Mouse (Mus musculus): ENCODE data around the gene Mmrn2.

Mmrn2 gene

DNA sequence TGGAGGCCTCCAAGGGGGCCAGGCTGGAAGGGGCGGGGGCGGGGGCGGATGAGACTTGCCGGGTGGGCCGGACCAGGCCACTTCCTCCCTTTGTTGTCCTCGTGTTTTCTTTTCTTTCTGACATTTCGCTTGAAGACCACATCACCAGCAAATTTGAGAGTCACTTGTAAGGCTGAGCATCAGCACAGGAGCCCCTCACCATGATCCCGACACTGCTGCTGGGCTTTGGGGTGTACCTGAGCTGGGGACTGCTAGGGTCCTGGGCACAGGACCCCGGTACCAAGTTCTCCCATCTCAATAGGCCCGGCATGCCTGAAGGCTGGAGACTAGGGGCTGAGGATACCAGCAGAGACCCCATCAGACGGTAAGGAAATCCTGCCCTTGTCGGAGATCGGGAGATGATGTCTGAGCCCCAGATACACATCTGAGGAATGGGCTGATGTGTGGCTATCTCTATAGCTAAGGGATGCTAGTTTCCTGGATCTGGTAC is at the start of gene Mmrn2:
Gene Mmrn2 (plus strand): TSS at position 51 of the 490 bp plus-strand sequence.
- no peak for DNase-seq (ENCODE audit: low spot score)

DNA sequence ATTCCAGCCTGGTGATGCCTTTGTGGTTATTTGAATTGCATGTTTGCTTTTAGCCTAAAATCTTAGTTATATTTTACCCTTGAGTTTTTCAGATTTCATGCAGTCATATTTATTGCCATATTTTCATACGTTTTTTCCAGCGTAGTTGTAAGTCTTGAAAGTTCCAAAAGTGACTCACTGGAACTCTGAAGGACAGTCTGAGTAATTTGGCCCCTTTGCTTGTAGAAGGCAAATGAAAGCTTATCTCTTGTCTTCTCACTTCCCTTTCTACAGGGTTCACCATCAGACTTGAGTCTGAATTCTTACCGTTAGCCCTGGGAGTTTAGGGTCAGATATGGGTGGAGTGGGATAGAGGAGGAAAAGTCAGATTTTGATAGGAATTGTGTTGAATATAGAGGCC is 48.7 kb upstream of the Mmrn2 start:
- DNase-seq (ENCODE audit: low spot score) = no peak

DNA sequence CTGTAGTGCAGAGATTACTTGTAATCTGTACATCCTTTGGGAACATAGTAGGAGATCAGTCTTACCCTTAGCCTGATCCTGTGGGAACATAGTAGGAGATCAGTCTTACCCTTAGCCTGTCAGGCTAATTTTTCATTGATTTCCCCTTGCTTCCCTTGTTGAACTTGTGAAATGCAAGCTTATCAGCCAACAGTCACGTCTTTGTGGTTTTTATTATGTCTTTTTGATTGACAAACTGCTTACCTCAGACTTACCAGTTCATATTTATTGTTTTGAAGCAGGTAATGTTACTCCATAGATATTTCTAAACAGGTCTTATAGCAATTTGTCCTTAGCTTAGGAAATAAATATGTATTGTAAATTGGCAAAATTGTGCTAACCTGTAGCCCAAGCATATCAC is 47.6 kb upstream of the Mmrn2 start:
- DNase-seq (ENCODE audit: low spot score) = no peak

DNA sequence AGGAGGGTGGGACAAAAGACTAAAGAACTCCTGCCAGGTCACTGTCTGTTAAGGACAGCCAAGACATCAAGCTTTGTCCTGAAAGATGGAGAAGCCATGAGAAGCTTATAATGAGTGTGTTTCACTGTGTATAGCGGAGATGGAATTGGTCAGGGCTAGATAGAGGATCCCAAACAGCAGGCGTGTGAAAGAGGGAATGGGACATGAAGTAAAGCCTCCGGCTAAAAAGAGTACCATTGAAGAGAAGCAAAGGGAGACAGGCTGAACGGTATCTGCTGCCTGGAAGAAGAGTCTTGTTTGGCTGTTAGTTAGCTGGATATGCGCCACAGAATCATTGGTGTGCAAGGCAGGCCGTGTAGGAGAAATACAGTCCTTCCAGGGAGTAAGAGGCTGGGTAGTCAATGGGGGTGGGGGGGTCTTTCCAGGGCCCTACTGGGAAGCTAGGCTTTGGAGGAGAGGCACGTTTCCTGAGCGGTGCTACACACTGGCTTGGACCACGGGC is 44.6 kb upstream of the Mmrn2 start:
- DNase-seq (ENCODE audit: low spot score) = no peak

DNA sequence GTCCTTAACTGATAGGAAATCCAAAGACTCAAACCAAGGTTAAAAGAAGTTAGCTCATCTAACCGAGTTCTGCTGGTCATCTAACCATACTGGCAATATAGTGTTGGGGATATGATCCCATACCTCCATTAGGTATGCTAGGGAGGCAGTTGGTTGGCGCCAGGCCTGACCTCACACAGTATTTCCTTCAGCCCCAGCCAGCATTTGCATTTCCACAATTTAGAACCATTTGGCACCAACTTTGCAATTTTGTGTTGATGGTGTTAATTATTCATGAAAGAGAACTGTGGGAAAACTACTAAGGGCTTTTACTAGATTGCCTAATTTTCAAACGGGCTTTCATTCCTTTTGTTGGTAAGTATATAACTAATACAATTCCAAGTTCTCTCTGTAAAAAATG is 43.4 kb upstream of the Mmrn2 start:
- DNase-seq (ENCODE audit: low spot score) = no peak

DNA sequence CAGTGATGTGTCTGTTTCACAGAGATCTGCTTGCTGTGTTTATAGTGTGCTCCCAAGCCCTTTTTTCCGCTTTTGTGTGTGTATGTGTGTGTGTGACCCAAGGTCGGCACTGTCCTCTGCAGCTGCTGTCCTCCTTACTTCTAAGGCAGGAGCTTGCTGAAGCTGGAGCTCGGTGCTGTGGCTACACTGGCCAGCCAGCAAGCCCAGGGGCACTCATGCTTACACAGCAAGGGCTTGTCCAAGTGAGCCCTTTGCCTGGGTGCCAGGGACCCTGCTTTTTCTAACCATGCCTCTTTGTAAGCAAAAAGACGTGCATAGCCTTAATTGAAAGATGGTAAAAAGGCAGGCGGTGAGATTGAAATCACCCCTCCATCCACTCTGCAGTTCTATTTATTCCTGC is 42.8 kb upstream of the Mmrn2 start:
- DNase-seq (ENCODE audit: low spot score) = no peak

DNA sequence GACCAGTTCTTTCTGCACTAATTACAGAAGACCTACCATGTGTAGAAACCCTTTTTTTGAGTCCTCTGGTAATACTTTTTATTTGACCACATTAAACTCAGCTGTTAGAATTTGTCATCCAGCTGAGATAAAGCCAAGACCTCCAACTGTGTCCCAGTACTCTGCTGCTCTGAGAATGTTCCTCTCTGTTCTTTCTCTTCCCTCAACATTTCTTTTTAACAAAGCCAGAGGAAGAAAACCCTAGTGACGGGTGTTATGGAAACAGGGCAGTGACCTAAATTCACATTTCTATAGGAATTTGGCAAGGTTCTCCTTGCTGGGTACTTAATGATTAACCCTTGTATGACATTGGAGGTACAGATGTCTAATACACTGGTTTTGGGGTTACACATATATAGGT is 35.8 kb upstream of the Mmrn2 start:
- DNase-seq (ENCODE audit: low spot score) = no peak

DNA sequence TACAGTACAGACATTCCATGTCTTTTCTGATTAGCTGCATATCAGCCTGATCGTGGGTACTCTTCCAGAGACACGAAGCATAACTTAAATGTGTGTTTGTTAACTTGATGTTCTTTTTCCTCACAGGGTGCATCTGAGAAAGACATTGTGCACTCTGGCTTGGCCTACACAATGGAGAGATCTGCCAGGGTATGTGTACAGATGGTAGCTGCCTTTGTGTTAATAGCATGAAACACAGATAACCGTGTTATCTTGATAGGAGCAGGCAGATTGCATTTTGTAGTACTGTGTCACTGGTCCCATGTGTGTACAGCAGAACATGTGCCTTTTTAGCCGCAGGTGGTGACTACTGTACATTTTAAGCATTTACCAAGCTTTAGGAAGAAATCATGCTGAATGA is 33.3 kb upstream of the Mmrn2 start:
- no peak for DNase-seq (ENCODE audit: low spot score)

DNA sequence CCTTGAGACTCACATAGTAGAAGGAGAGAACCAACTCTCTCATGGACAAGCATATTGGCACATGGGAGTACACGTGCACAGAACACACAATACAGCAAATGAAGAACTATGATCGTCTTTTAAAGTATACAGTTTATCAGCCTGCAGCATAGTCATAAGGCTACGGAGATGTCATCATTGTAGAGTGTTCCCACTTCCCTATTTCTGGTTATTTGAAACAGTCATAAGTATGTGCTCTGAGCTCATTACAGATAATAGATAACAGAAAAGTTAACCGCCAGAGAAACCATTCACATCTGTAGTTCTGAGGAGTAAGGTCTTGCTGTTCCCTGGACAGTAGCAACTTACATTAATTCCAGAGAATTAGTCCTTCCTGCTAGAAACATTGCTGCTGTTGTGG is 32.2 kb upstream of the Mmrn2 start:
- DNase-seq (ENCODE audit: low spot score) = no peak

DNA sequence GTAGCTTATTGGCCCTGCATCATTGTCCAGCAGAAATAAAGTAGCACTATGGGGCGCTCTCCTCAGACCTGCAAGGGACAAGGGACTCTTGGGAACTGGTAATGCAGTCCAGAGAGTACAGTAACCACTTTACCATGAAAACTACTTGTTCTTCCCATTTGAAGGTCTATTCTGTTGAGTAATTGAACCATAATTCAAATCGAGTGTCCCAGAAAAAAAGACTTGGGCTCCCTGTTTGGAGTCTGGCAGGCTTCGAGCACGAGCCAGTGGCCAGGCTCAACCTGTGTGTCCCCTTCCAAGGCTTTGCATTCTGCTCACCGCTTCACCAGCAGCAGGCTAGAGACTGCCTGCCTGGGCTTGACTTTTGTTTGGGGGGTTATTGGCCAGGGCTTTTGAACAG is 30.9 kb upstream of the Mmrn2 start:
- DNase-seq (ENCODE audit: low spot score) = no peak

DNA sequence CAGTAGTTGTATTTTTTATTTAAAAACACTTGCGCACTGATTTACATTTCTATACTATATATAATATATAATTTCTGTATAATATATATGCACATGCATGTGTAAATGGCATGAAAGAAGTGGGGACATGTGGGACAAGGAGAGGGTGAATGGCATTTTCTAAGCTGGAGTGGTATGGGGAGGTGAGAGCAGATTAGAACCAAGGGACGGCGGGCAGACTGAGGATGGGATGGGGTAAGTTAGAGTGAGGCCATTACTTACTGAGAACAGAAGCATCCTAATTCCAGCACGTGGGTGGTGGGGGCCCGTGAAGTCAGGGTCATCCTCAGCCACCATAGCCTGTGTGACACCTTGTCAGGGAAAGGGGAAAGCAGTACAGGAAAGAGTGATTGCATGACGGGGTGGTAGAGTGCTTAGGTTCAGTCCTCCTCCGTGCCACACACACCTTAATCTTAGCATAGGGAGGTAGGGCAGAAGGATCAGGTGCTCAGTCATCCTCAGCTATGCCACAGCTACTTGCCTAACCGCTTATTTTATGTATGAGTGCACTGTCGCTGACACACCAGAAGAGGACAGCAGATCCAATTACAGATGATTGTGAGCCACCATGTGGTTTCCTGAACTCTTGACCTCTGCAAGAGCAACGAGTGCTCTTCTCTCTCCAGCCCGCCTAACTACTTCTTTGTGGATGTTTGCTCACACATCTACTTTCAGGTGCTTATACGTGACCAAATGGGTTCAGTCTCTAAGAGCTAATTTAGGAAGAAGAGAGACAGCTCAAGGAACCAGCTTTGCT is 29.3 kb upstream of the Mmrn2 start:
- no peak for DNase-seq (ENCODE audit: low spot score)

DNA sequence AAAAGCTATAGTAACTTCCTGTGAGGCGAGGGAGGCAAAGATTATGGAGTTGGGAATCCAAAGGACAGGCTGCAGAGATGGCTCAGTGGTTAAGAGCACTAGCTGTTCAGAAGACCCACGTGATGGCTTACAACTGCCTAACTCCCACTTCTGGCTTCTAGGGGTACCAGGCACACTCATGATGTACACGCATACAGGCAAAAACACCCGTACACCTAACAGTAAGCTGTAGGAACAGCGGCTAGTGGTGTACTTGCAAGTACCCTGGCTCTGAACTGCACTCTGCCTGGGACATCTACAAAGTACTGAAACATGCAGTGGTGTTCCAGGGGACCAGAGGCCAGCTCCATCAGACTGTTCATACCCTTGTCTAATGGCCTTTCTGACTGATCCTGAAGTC is 28.2 kb upstream of the Mmrn2 start:
- DNase-seq (ENCODE audit: low spot score) = no peak

DNA sequence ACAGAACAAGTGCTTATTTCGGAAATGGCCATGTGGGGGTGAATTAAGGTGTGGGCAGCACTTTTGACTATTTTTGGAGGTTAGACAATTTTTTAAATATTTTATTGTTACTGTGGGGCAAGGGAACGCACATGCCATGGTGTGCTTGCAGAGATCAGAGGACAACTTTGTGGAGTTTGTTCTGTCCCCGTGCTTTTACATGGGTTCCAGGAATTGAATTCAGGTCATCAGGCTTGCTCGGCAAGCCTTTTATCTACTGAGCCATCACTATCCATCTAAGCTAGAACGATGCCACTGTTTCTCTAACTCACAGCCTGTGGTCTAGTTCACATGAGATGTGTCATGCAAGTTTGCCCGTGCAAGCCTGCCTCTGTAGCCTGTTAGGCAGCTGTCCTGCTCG is 27.0 kb upstream of the Mmrn2 start:
- DNase-seq (ENCODE audit: low spot score) = no peak

DNA sequence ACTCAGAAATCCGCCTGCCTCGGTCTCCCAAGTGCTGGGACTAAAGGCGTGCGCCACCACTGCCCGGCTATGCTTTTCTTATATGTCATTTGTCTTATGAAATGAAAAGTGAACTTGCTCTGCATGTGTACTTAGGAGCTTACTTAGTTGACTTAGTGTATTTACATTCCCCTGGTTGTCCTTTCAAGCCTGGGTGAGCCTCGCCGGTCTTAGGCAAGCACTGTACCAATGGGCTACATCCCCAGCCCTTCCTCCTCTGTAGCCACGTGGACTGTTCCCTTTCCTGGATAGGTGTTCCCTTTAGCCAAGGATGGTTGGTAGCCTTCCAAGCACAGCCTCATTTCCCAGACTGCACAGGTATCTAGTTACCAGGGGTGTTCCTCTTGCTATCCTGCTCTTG is 26.3 kb upstream of the Mmrn2 start:
- no peak for DNase-seq (ENCODE audit: low spot score)

DNA sequence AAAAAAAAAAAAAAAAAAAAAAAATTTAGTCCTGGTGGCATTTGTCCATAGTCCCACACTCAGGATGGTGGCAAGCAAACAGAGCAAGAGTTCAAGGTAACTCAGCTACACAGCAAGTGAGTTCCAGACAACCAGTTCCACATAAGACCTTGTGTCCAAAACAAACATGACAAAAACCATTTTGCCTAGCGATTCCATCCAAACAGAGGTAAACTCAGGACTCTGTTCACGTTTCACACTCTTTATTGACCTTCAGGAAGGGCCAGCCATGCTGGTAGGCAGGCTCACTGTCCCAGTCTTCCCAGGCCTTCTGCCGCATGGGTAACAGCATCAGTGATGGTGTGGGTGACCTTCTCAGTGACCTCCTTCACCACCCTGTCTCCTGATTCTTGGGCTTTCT is 23.6 kb upstream of the Mmrn2 start:
- DNase-seq (ENCODE audit: low spot score) = no peak

DNA sequence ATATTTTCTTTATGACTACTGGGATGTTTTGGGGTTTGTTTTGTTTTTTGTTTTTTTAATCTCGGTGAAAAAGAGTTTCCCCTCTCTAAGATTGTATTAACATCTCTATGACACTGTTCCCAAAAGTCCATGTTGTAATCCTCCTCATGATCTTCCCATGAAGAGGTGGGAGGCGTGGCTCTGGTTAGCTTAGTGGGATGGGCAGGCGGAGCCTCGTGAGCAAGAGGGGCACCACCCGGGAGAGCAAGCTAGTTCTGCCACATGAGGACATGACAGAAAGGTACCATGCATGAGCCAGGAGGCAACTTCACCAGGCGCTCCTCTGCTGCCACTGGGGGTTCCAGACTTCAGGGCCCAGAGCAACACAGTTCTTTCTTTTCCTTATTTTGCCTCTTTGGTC is 22.7 kb upstream of the Mmrn2 start:
- no peak for DNase-seq (ENCODE audit: low spot score)

DNA sequence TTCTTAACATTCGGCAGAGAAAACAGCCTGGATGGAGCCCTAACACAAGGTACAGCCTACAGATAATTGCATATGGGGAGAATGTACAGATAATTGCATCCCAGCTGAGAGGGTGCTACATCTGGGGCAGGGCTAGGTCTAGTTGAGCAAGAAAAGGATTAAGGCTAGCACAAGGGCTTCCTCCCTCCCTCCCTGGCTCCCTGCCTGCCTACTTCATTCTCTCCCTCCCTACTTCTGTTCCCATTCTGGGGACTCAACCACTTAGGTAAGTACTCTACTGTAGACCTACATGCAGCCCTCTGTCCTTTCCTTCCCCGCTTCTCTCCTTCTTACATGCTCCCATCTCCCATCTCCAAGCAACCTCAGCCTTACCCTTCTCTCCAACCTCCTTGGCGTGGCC is 21.9 kb upstream of the Mmrn2 start:
- DNase-seq (ENCODE audit: low spot score) = no peak

DNA sequence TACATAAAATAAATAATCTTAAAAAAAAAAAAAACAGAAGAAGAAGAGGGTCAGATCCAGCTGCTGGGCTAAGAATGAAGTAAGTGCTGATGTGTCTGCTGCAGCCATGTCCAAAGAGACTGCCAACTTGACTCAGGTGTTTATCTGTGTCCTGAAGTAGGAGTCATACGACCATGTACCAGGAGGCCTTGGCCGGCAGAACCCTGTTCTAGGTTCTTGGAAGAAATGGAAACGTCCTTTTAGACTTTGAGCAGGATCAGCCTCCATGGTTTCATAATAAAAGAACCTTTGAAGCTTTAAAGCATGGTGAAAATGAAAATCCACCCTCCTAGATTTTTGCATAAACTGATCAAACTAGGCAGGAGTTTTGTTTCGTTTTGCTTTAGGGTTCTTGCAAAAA is 20.8 kb upstream of the Mmrn2 start:
- no peak for DNase-seq (ENCODE audit: low spot score)

DNA sequence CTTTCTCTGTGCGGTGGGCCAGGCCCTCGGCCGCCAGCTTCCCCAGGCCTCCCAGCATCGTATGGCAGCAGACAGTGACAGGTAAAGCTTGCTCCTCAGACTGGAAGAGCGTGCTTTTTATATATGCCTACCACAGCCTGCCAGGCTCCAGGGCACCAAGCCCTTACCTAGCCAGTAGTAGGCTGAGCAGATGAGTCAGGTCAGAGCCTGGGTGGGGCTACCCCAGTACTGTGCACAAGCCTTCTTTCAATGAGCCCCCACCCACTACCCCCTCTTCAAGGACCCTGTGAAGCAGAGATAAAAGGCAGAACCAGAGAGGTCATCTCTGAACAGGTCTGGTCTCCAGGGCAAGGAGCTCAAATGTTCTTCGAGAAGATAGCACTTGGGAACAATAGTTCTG is 20.0 kb upstream of the Mmrn2 start, which contains the start of gene Fam25c:
Gene Fam25c (minus strand): TSS at position 133 of the 400 bp plus-strand sequence.
- no peak for DNase-seq (ENCODE audit: low spot score)

DNA sequence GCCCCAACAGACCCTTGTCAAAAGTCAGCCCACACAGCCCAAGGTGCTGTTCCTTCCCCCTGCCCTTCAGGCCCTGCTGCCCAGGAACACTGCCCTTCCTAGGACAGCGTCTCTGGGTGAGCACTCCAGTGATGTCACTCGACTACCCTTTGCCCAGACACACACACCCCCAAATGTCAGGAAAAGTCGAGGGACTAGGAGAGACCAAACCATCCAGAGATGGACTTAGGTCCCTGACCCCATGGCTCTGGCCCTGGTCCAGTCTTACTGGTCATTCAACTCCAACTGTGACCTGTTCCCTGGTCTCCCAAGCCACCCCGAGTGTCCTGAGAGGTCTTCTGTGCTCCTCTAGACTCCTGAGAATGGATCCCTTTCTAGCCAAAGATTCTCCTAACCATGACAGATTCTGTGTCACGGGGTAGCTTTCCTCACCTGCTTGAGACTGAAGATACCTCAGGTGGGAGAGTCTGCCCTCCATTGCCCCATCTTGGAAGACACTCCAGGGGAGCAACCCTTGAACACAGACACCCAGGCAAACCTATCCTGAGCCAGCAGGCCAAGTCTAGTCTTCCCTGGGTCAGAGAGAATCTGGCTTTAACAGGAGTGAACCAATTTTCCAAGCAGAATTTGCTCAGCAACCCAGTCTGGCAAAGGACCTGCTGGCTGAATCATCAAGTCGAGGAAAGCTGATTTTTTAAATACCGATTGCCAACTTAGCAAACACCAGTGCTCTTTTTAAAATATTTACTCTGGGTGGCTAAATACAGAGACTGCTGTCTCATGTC is 17.4 kb upstream of the Mmrn2 start:
- no peak for DNase-seq (ENCODE audit: low spot score)

DNA sequence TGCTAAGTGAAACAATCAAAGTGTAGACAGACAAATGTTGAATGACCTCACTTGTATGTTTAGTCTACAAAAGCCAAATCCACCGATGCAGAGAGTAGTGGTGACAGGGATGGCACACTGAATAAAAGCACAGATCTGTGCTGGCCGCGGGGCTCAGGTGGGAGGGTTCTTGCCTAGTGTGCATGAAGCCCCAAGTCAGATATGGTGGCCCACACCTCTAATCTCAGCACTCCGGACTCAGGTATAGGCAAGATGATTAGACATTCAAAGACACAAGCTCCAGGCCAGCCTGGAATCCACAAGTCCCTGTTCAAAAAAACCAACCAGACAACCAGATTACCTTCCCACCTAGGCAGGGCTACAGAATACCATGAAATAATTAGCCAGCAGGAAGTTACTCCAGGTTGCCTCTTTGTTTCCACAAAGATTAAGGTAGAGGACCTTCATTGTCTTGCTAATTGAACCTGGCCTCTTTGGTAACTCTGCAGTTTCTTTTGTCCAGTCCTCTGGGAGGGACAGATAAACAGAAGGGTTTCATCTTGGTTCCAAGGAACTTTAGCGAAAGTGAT is 15.5 kb upstream of the Mmrn2 start:
- DNase-seq (ENCODE audit: low spot score) = no peak

DNA sequence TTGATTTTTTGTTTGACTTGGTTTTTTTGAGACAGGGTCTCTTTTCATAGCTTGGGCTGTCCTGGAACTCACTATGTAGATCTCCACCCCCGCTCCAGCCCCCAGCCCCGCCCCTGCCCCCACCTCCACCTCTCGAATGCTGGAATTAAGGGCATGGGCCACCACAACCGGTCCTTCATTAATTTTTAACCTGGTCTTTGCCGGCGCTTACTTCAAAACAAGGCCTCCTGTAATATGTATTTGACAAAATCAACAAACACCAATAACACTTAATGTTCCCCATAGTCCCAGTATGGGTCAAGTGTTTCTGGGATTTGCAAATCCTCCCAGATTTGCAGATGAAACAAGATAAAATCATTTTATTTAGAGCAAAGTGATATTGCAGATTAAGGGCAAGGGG is 15.0 kb upstream of the Mmrn2 start:
- DNase-seq (ENCODE audit: low spot score) = no peak

DNA sequence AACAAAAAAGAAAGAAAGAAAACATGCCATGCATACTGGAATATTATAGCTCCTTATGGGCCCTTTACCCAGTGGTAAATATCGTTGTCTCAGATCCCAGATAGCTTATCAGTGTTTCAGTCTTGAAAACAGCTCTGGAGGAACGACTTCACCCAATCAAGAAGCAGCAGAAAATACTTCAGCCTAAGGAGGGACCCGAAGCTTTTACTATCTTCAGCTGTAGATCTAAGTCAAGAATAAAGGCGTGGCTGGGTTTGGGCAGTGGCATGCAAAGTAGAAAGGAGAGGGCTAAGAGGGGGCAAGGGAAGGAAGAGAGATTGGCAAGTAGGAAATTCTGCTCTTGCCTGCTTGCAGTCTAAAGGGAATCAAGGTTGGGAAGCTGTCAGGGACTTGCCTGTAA is 13.1 kb upstream of the Mmrn2 start:
- DNase-seq (ENCODE audit: low spot score) = no peak
